Mouse (Mus musculus) ES-Bruce4 (cell line): ENCODE results near the gene Hfe2. TPM values are rescaled to one million over a fixed set of nuclear protein-coding genes. Genes with fewer than 3 reads are reported as not detected.
A peak's percentile ranks its signal among the peaks of the same experiment; 100 is the strongest.

Source experiments
- H3K27ac ChIP-seq: 2 replicates; pipeline ENCODE4 v1.5.1; 2012; ENCODE audit warnings: low read length, inconsistent platforms; ENCODE audit not compliant: insufficient read depth
- H3K27me3 ChIP-seq: 2 replicates; pipeline ENCODE4 v1.6.1; 2012; ENCODE audit warnings: mild to moderate bottlenecking, low read length, inconsistent platforms; ENCODE audit not compliant: control insufficient read depth, poor library complexity, insufficient read depth, severe bottlenecking
- H3K36me3 ChIP-seq: 2 replicates; pipeline ENCODE4 v1.6.1; 2012; ENCODE audit warnings: inconsistent platforms, mild to moderate bottlenecking, low read length, moderate library complexity; ENCODE audit not compliant: control insufficient read depth, poor library complexity, insufficient read depth, severe bottlenecking
- H3K4me1 ChIP-seq: one replicate; pipeline ENCODE4 v1.8.1; 2011; ENCODE audit warnings: low read length; ENCODE audit not compliant: control insufficient read depth, insufficient read depth
- H3K4me3 ChIP-seq: 2 replicates; pipeline ENCODE4 v1.5.1; 2011; ENCODE audit warnings: low read depth, mild to moderate bottlenecking, low read length
- H3K9ac ChIP-seq: 2 replicates; pipeline ENCODE4 v1.6.1; 2012; ENCODE audit warnings: low read depth, mild to moderate bottlenecking, inconsistent platforms; ENCODE audit not compliant: poor library complexity, severe bottlenecking
- H3K9me3 ChIP-seq: replicated peaks from 2 replicates; pipeline ENCODE4 v1.6.1; 2012; ENCODE audit warnings: mild to moderate bottlenecking, low read length, inconsistent platforms; ENCODE audit not compliant: control insufficient read depth, poor library complexity, insufficient read depth, severe bottlenecking
- CTCF ChIP-seq: IDR thresholded peaks from one replicate; pipeline ENCODE4 v1.8.1; 2011; ENCODE audit warnings: low read depth, low read length
- EP300 ChIP-seq: IDR thresholded peaks from 2 replicates; pipeline ENCODE4 v1.6.1; 2011; ENCODE audit warnings: low read depth, low read length; ENCODE audit not compliant: insufficient read depth
- POLR2A ChIP-seq: IDR thresholded peaks from one replicate; pipeline ENCODE4 v1.8.1; 2011; ENCODE audit warnings: low read length; ENCODE audit not compliant: insufficient read depth
- polyA plus RNA-seq: library from polyadenylated mRNA; stranded (reverse); fragments of >200 nt; gene quantifications from 2 replicates; pipeline ENCODE4 v1.2.4, GENCODE M21; 2011; ENCODE audit warnings: low read depth; ENCODE audit not compliant: missing spikeins, insufficient read depth, insufficient read length

The Hfe2 gene
- polyA plus RNA-seq, 1 experiment = 0.88 TPM

DNA sequence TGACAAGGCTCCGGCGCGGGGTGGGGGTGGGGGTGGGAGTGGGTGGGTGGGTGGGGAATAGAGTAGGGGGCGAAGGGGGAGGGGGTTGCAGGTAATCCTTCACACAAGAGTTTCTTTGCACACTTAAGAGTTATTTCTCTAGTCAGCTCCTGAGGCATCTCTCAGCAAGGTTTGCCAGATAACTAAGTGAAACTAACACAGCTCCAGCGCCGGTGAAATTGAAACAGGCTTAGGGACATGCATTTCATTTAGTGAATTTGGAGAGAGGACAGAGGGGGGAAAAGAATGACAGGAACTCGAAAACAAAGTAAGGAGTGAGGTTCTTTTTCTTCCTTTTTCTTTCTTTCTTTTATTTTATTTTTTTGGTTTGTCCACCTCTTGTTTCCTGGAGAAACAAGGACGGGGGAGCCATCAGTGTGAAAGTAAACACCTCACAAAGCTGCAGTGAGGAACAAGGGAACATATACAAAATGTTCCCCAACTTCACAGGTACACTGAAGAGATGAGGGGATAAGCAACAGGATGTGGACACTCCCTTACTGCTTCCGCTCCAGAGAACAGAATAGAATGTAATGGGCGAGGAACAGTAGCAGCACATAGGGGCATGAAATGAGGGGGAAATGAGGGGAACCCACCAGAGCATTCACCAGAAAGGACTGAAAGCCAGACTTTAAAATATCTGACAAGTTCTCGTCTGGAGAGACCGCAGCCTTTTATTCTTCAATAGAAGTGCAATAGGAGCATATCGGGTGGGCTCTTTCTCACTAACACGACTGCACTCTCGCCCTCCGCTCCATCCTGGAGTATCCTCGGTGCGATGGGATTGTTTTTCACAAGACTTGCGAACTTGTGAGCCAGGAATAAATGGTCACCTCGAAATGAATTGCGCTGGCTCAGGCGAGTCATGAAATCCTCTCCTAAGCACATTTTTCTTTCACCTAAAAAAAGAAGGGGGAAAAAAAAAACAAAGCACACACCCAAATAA lies 32.0 kb downstream of the Hfe2 start:
- Histone ChIP-seq H3K9ac (peak overlapping the region; percentile 80), H3K27ac (peak overlapping the region; percentile 92), H3K9me3 (no peaks in the 10 kb centered on the region), H3K4me1 (no peaks in the 10 kb centered on the region), H3K36me3 (peaks cover 32% of the 10 kb centered on the region), H3K4me3 (peak overlapping the region; percentile 92), H3K27me3 (no peaks in the 10 kb centered on the region)
- TF ChIP-seq CTCF = no peak
- TF ChIP-seq EP300 = no peak
- TF ChIP-seq POLR2A = no peak

DNA sequence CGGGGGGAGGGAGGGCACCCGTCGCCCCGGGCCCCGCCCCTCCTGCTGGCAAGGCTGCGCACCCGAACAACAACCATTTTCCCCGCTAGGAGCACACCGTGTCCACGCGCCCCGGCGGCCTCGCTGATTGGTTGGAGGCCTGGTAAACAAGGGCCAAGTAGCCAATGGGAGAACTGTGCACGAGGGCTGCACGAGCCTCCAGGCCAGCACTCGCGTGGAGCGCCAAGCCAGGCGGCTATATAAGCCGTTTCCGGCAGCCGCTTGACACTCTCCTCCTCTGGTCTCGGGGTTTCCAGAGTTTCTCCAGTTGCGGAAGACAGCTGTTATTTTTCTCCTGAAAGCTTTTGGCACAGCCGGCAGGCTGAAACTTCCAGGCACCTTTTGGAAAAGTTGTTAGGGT lies 32.7 kb downstream of the Hfe2 start, which contains the start of gene Txnip:
Txnip (plus strand) TSS at position 264 of the 400 bp plus-strand sequence.
- TF ChIP-seq CTCF (no peak), POLR2A (peak; percentile 99), EP300 (peak; percentile 98)
- Histone ChIP-seq H3K27ac (peak within 1 kb of the TSS; percentile 92), H3K4me3 (peak within 1 kb of the TSS; percentile 99), H3K4me1 (no peaks in the 10 kb centered on the region), H3K9me3 (no peaks in the 10 kb centered on the region), H3K27me3 (no peaks in the 10 kb centered on the region), H3K9ac (peak within 1 kb of the TSS; percentile 93), H3K36me3 (peaks cover 32% of the 10 kb centered on the region)

DNA sequence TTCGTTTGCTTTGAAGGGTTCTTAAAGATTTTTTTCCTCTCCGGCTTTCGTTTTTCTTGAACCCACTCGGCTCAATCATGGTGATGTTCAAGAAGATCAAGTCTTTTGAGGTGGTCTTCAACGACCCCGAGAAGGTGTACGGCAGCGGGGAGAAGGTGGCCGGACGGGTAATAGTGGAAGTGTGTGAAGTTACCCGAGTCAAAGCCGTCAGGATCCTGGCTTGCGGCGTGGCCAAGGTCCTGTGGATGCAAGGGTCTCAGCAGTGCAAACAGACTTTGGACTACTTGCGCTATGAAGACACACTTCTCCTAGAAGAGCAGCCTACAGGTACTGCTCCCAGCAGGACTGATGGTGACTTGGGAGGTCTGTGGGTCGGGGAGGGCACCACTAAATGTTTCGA lies 33.2 kb downstream of the Hfe2 start:
- H3K4me3 ChIP-seq = peak overlapping the region; percentile 99
- TF ChIP-seq POLR2A = peak; percentile 87
- TF ChIP-seq EP300 = no peak
- no peak for TF ChIP-seq CTCF
- H3K4me1 ChIP-seq = no peaks in the 10 kb centered on the region
- no peaks in the 10 kb centered on the region for H3K27me3 ChIP-seq
- H3K9me3 ChIP-seq = no peaks in the 10 kb centered on the region
- peak overlapping the region; percentile 64 for H3K27ac ChIP-seq
- peaks cover 32% of the 10 kb centered on the region for H3K36me3 ChIP-seq
- peak overlapping the region; percentile 93 for H3K9ac ChIP-seq

DNA sequence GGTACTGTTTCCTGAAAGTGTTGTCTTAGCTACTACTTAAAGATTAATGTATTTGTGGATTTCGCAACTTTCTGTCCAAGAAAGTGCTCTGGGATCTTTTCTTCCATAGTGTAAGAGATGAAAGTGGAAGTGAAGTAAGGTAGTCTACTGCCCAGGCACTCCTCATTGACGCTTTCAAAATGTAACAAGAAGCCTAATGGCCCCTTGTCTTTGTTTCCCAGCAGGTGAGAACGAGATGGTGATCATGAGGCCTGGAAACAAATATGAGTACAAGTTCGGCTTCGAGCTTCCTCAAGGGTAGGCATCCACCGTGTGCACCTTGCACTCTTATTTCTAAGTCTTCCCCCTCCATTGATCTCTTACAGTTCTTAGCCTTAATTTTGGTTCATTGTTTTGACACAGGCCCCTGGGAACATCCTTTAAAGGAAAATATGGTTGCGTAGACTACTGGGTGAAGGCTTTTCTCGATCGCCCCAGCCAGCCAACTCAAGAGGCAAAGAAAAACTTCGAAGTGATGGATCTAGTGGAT lies 33.8 kb downstream of the Hfe2 start:
- Histone ChIP-seq H3K9ac (peak overlapping the region; percentile 93), H3K27ac (peak overlapping the region; percentile 64), H3K4me1 (no peaks in the 10 kb centered on the region), H3K36me3 (peaks cover 32% of the 10 kb centered on the region), H3K4me3 (peak overlapping the region; percentile 99), H3K27me3 (no peaks in the 10 kb centered on the region), H3K9me3 (no peaks in the 10 kb centered on the region)
- TF ChIP-seq EP300 = no peak
- no peak for TF ChIP-seq CTCF
- TF ChIP-seq POLR2A = no peak

DNA sequence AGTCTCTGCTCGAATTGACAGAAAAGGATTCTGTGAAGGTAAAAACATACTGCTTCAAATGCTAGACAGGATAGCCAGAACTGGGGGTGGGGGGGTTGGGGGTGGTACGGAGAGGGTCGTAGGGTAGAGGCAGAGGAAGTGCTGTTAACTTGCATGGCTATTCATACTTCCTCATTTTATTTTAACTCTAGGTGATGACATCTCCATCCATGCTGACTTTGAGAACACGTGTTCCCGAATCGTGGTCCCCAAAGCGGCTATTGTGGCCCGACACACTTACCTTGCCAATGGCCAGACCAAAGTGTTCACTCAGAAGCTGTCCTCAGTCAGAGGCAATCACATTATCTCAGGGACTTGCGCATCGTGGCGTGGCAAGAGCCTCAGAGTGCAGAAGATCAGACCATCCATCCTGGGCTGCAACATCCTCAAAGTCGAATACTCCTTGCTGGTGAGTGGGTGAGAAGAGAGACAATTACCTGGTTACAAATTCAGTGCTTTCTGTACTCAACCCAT lies 34.5 kb downstream of the Hfe2 start:
- peak overlapping the region; percentile 99 for H3K4me3 ChIP-seq
- no peaks in the 10 kb centered on the region for H3K4me1 ChIP-seq
- peak overlapping the region; percentile 93 for H3K9ac ChIP-seq
- H3K9me3 ChIP-seq = no peaks in the 10 kb centered on the region
- peaks cover 32% of the 10 kb centered on the region for H3K36me3 ChIP-seq
- H3K27me3 ChIP-seq = no peaks in the 10 kb centered on the region
- no peak for TF ChIP-seq EP300
- TF ChIP-seq POLR2A = peak; percentile 18
- peak overlapping the region; percentile 74 for H3K27ac ChIP-seq
